Mouse (Mus musculus): ENCODE measurements at regions not wholly inside any gene's neighbourhood (a gene's known extent, or its start where the extent isn't known, plus 50 kb on each side); places are given as distances from the start of the nearest gene placed in this dataset.
"Not testable (repeated sequence)": the region's sequence is repeated elsewhere in the genome, so short reads cannot be mapped to it uniquely, and the experiment has no call there.

DNA sequence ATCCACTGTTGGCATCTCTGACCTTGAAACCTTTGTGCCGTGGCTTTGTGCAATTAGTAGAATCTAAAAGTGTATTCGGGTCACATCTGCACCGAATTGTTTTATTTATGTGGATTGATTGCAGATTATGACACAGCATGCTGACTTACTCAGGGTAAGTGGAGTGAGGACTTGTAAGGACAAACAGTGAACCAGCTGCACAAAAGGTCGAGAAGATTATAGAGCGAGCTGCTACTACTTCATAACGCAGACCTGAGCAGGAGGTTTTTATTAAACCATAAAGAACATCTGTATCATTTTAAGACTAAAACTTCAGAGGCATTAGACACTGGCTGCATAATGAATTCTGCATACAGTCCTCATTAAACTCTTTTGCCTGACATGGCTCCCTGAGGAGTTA lies 142.4 kb upstream of the 4931417E11Rik start:
- TF ChIP-seq POLR2A (IDR thresholded peaks at IDR 0.05; ENCODE audit: extremely low read depth, insufficient read depth, low read length) = no peak
- TF ChIP-seq CTCF (IDR thresholded peaks at IDR 0.05; ENCODE audit: extremely low read depth, insufficient read depth, low read length) = no peak
- Histone ChIP-seq H3K4me1 (ENCODE audit: control insufficient read depth, insufficient read depth, low read length) (no peaks in the 10 kb centered on the region), H3K4me3 (ENCODE audit: insufficient read depth, low read length) (no peak overlapping the region), H3K27ac (ENCODE audit: insufficient read depth, low read length) (no peak overlapping the region)

DNA sequence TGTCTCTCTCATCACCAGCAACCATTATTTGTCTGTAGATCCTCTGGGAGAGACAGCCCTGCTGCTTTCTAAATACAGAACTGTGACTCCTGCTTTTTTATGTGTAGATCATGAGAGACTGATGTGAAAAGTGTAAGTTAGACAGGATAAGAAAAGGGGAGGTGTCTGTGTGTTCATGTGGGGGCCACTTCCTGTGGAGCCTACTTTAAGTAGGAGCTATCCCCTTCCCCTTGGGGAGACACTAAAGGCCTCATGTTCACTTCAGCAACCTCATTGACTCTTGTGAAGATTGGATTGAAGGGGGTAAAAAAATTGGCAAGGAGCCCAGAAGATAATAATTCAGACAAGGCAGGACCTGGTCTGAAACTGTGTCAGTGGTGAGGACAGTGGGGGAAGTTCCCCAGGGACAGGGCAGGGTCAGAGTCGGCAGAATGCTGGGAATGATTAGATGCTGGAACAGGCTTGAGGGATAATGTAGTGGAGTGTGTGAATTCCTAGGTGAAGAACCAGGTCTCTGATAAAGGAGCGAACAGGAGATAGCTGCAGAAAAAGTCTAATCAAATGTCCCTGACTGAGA lies 140.7 kb upstream of the 4931417E11Rik start:
- no peaks in the 10 kb centered on the region for H3K4me1 ChIP-seq (ENCODE audit: control insufficient read depth, insufficient read depth, low read length)
- TF ChIP-seq CTCF (IDR thresholded peaks at IDR 0.05; ENCODE audit: extremely low read depth, insufficient read depth, low read length) (no peak), POLR2A (IDR thresholded peaks at IDR 0.05; ENCODE audit: extremely low read depth, insufficient read depth, low read length) (no peak)

DNA sequence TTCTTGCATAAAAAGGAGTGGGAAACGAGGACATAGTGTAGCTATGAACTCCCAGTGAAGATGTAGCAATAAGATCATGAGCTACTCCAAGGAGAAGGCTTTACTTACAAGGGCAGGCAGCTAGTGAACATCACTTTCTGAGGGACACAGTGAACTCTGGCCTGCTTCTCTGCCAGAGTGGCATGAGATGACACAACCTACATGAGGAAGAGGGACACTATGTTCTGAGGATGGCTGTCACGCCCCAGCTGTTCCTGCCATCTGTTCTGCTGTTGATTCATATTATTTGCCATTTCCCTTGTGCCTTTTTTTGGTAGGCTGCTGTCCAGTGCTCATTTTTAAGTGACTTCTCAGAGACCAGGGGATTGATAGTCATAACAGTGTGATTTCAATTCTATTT lies 118.2 kb upstream of the 4931417E11Rik start:
- Histone ChIP-seq H3K4me1 (ENCODE audit: control insufficient read depth, insufficient read depth, low read length) (no peaks in the 10 kb centered on the region), H3K4me3 (ENCODE audit: insufficient read depth, low read length) (no peak overlapping the region), H3K27ac (ENCODE audit: insufficient read depth, low read length) (no peak overlapping the region)
- TF ChIP-seq POLR2A (IDR thresholded peaks at IDR 0.05; ENCODE audit: extremely low read depth, insufficient read depth, low read length) = no peak
- TF ChIP-seq CTCF (IDR thresholded peaks at IDR 0.05; ENCODE audit: extremely low read depth, insufficient read depth, low read length) = no peak

More for the DNA sequence above, 140.7 kb upstream of the 4931417E11Rik start:
- H3K4me3 ChIP-seq (ENCODE audit: insufficient read depth, low read length) = no peak overlapping the region
- H3K27ac ChIP-seq (ENCODE audit: insufficient read depth, low read length) = no peak overlapping the region

DNA sequence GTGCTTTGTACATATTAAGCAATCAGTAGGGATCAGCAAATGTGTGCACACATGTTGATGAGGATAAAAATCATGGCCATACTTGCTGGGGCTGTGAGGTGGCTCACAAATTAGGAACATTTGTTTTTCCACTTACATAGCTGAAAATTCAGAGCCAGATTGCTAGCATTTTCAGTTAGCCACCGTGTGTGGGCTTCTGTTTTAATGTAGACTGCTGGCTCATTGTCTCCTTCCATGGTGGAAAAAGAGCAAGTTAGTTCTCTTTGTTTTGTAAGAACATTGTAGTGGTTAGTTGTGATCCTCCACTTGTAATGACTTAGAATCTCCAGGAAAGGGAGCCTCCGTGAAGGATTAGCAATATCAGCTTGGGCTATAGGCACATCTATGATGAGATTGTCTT lies 107.2 kb upstream of the 4931417E11Rik start:
- no peaks in the 10 kb centered on the region for H3K4me1 ChIP-seq (ENCODE audit: control insufficient read depth, insufficient read depth, low read length)
- TF ChIP-seq POLR2A (IDR thresholded peaks at IDR 0.05; ENCODE audit: extremely low read depth, insufficient read depth, low read length) (no peak), CTCF (IDR thresholded peaks at IDR 0.05; ENCODE audit: extremely low read depth, insufficient read depth, low read length) (no peak)
- no peak overlapping the region for H3K4me3 ChIP-seq (ENCODE audit: insufficient read depth, low read length)
- H3K27ac ChIP-seq (ENCODE audit: insufficient read depth, low read length) = no peak overlapping the region

DNA sequence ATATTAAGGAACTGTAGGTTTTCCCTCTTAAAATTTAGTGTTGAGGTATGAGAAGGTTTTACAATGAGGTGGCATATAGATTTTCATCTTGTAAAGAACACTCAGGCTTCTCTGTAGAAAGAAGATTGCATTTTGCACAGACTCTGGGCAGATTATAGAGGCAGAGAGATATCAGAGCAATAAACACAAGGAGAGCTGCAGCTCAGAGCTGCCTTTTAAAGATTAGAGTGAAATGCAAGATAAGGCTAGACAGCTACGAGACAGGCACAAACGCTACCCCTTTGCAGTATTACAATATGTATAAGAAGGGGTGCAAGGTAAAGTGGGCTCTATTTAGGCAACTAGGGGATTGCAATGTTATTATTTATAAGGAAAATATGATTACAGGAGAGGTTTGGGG lies 90.5 kb upstream of the 4931417E11Rik start:
- H3K4me1 ChIP-seq (ENCODE audit: control insufficient read depth, insufficient read depth, low read length) = no peaks in the 10 kb centered on the region
- TF ChIP-seq CTCF (IDR thresholded peaks at IDR 0.05; ENCODE audit: extremely low read depth, insufficient read depth, low read length) (no peak), POLR2A (IDR thresholded peaks at IDR 0.05; ENCODE audit: extremely low read depth, insufficient read depth, low read length) (no peak)
- H3K4me3 ChIP-seq (ENCODE audit: insufficient read depth, low read length) = no peak overlapping the region
- no peak overlapping the region for H3K27ac ChIP-seq (ENCODE audit: insufficient read depth, low read length)

DNA sequence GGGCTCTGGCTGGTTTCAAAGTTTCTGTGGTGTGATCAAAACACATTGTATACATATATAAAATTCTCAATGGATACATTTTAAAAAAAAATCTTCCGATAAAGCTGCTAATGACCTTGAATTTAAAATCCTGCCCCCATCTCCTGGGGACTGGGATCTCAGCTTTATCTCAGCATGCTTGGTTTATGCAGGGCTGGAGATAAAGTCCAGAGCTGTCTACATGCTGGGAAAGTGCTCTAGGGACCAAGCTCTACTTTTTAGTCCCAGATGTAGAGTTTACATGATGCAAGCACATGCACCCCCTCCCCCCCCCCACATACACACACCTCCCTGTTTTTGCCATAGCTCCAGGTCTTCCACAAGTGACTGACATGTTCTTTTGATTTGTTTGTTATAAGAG lies 61.1 kb upstream of the 4931417E11Rik start:
- H3K4me3 ChIP-seq (ENCODE audit: insufficient read depth, low read length) = no peak overlapping the region
- no peak overlapping the region for H3K27ac ChIP-seq (ENCODE audit: insufficient read depth, low read length)
- no peak for TF ChIP-seq POLR2A (IDR thresholded peaks at IDR 0.05; ENCODE audit: extremely low read depth, insufficient read depth, low read length)
- TF ChIP-seq CTCF (IDR thresholded peaks at IDR 0.05; ENCODE audit: extremely low read depth, insufficient read depth, low read length) = no peak
- H3K4me1 ChIP-seq (ENCODE audit: control insufficient read depth, insufficient read depth, low read length) = no peaks in the 10 kb centered on the region

DNA sequence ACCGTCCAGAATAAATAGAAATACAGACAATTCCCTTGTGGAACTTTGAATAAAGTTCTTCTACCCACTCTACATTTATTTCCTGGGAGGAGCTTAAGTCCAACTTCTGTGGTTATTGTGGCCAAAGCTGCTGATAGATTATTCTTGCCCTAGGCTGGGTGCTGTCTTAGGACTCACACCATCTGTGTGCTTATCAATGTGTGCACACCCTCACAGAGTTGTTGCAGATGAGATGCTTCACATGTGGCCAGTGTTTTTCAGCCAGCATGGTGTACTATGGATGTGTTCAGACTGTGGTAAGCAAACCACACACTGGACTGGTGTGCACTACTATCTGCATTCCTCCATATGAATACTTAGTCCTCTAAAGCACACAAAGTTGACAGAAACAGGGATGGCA lies 60.6 kb upstream of the 4931417E11Rik start:
- Histone ChIP-seq H3K4me3 (ENCODE audit: insufficient read depth, low read length) (no peak overlapping the region), H3K27ac (ENCODE audit: insufficient read depth, low read length) (no peak overlapping the region), H3K4me1 (ENCODE audit: control insufficient read depth, insufficient read depth, low read length) (no peaks in the 10 kb centered on the region)
- TF ChIP-seq POLR2A (IDR thresholded peaks at IDR 0.05; ENCODE audit: extremely low read depth, insufficient read depth, low read length) = no peak
- TF ChIP-seq CTCF (IDR thresholded peaks at IDR 0.05; ENCODE audit: extremely low read depth, insufficient read depth, low read length) = no peak

DNA sequence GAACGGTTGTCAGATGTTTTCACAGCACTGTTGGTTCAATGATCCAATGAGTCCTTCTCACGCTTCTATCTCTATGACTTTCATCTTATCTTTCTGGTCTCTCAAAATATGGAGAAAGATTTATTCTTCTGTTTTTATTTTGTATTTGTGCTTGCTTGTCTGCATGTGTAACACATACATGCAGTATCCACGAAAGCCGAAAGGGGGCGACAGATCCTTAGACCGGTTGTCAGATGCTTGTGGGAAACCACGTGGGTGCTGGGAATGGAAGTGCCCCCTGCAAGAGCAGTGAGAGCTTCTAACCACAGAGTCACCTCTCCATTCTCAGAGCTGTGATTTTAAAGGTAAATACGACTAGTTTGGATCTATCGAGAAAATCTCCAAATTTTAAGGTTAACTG lies 54.2 kb upstream of the 4931417E11Rik start:
- Histone ChIP-seq H3K27ac (ENCODE audit: insufficient read depth, low read length) (no peak overlapping the region), H3K4me3 (ENCODE audit: insufficient read depth, low read length) (no peak overlapping the region), H3K4me1 (ENCODE audit: control insufficient read depth, insufficient read depth, low read length) (no peaks in the 10 kb centered on the region)
- TF ChIP-seq POLR2A (IDR thresholded peaks at IDR 0.05; ENCODE audit: extremely low read depth, insufficient read depth, low read length) (no peak), CTCF (IDR thresholded peaks at IDR 0.05; ENCODE audit: extremely low read depth, insufficient read depth, low read length) (no peak)

DNA sequence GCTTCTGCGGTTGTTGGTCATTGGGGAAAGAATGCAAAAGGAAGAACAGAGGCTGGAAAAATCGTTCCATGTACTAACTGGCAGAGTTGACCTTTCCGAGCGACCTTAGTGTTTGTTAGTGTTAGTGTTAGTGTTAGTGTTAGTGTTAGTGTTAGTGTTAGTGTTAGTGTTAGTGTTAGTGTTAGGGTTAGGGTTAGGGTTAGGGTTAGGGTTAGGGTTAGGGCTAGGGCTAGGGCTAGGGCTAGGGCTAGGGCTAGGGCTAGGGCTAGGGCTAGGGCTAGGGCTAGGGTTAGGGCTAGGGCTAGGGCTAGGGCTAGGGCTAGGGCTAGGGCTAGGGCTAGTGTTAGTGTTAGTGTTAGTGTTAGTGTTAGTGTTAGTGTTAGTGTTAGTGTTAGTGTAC lies 50.4 kb upstream of the 4931417E11Rik start:
- H3K4me3 ChIP-seq (ENCODE audit: insufficient read depth, low read length); H3K4me1 ChIP-seq (ENCODE audit: control insufficient read depth, insufficient read depth, low read length); H3K27ac ChIP-seq (ENCODE audit: insufficient read depth, low read length): not testable (repeated sequence)

Data from cortical plate, adult 2 months (tissue).